Mouse (Mus musculus) heart, embryonic 14.5 days (tissue): Measurements from ENCODE around the gene Pla2r1. TPM values are rescaled to one million over a fixed set of nuclear protein-coding genes. Genes with fewer than 3 reads are reported as not detected.

Experiments
- ATAC-seq: fragments of 200-750 bp; cut with Nextera tagmentation; 2 replicates; pipeline ENCODE4 v1.8.0; 2017; ENCODE audit warnings: low read depth, moderate TSS enrichment; ENCODE audit not compliant: insufficient number of reproducible peaks, insufficient read depth, low FRiP score
- H3K27ac ChIP-seq, 2 experiments: fragments of 200-500 bp in 1 of 2; fragments of 300-500 bp in 1 of 2; sonication (generic) in 1 of 2; replicated peaks in 1 of 2; 2 replicates each; pipeline ENCODE4 v1.5.1; 2012 to 2014; ENCODE audit warnings: low read depth in 2 of 2, low read length in 2 of 2, control low read depth in 1 of 2, mild to moderate bottlenecking in 1 of 2, mixed read lengths in 1 of 2; ENCODE audit not compliant: control insufficient read depth in 1 of 2, insufficient read depth in 1 of 2
- H3K27me3 ChIP-seq: fragments of 300-500 bp; sonication (generic); 2 replicates; pipeline ENCODE4 v1.6.1; 2014; ENCODE audit warnings: mild to moderate bottlenecking, low read length, control low read depth; ENCODE audit not compliant: control insufficient read depth, insufficient read depth
- H3K36me3 ChIP-seq: fragments of 300-500 bp; sonication (generic); 2 replicates; pipeline ENCODE4 v1.6.1; 2014; ENCODE audit warnings: mild to moderate bottlenecking, control low read depth, low read length, mixed read lengths; ENCODE audit not compliant: control insufficient read depth, insufficient read depth
- H3K4me1 ChIP-seq, 2 experiments: fragments of 200-500 bp in 1 of 2; fragments of 300-500 bp in 1 of 2; sonication (generic) in 1 of 2; 2 replicates each; pipeline ENCODE4 v1.6.1; 2012 to 2014; ENCODE audit warnings: low read length in 2 of 2, control low read depth in 1 of 2, mixed read lengths in 1 of 2; ENCODE audit not compliant: control insufficient read depth in 2 of 2, insufficient read depth in 2 of 2
- H3K4me2 ChIP-seq: fragments of 300-500 bp; sonication (generic); 2 replicates; pipeline ENCODE4 v1.6.1; 2014; ENCODE audit warnings: mild to moderate bottlenecking, low read length
- H3K4me3 ChIP-seq, 2 experiments: fragments of 200-500 bp in 1 of 2; fragments of 300-500 bp in 1 of 2; sonication (generic) in 1 of 2; 2 replicates each; pipeline ENCODE4 v1.5.1; 2012 to 2014; ENCODE audit warnings: low read length in 2 of 2, mild to moderate bottlenecking in 2 of 2, control low read depth in 1 of 2, low read depth in 1 of 2, moderate library complexity in 1 of 2; ENCODE audit not compliant: control insufficient read depth in 1 of 2, insufficient read depth in 1 of 2
- H3K9ac ChIP-seq: fragments of 300-500 bp; sonication (generic); 2 replicates; pipeline ENCODE4 v1.6.1; 2014; ENCODE audit warnings: mild to moderate bottlenecking, low read length
- H3K9me3 ChIP-seq: fragments of 300-500 bp; sonication (generic); 2 replicates; pipeline ENCODE4 v1.6.1; 2016; ENCODE audit warnings: low read length, control low read depth; ENCODE audit not compliant: control insufficient read depth
- WGBS: fragments of 180-500 bp; shearing (Covaris S2); extraction: QIAGEN DNeasy Blood & Tissue Kit; methylation state at CpG from one replicate; pipeline ENCODE4 v1.1.7; 2014; 5-methylcytosine and 5-hydroxymethylcytosine counted together
- polyA plus RNA-seq: library from polyadenylated mRNA; unstranded; fragments of >200 nt; fragmentation: Nextera tagmentation; extraction: Ambion mirVana; gene quantifications from 2 replicates; pipeline ENCODE4 v1.2.1, GENCODE M21; 2014

Pla2r1 gene
- 2.1 and 3.6 TPM in 2 replicates for polyA plus RNA-seq

- Histone ChIP-seq H3K9me3 (no peaks in the 10 kb centered on the region), H3K27ac (0 out of 4 replicates have a peak within 1 kb of the TSS, but pooled peaks of 1 of the 2 experiments have one; percentile 24), H3K36me3 (no peaks in the 10 kb centered on the region), H3K4me2 (peak within 1 kb of the TSS; percentile 89), H3K27me3 (no peaks in the 10 kb centered on the region), H3K4me3 (peak within 1 kb of the TSS; percentile 49 to 54), H3K4me1 (peaks cover 10 to 14% of the 10 kb centered on the region in 2 experiments; a peak in 3 of 4 replicates), H3K9ac (peak within 1 kb of the TSS; percentile 68)
- 2% methylated on average over 33 of the region's 33 CpGs for WGBS
- peak; percentile 60; the same call in 1 of the 2 replicates for ATAC-seq
Observed at GRCm38 (mm10) chr2:60552902-60553682, at the start of gene Pla2r1. TSS of gene Pla2r1 (minus strand) at chr2:60553308.

GRCm38 (mm10) chr2:60601326-60601725 lies 48.2 kb upstream of the Pla2r1 start:
- Histone ChIP-seq H3K27ac (no peak overlapping the region), H3K36me3 (no peaks in the 10 kb centered on the region), H3K4me2 (no peak overlapping the region), H3K9me3 (no peaks in the 10 kb centered on the region), H3K9ac (no peak overlapping the region), H3K27me3 (no peaks in the 10 kb centered on the region), H3K4me1 (no peaks in the 10 kb centered on the region), H3K4me3 (no peak overlapping the region)
- WGBS, result 69% methylated on average over 2 of the region's 2 CpGs
- ATAC-seq, result no peak

- no peak for ATAC-seq
- no peaks in the 10 kb centered on the region for H3K9me3 ChIP-seq
- no peaks in the 10 kb centered on the region for H3K27me3 ChIP-seq
- no peak overlapping the region for H3K4me2 ChIP-seq
- H3K4me1 ChIP-seq, result no peaks in the 10 kb centered on the region
- 85% methylated on average over 2 of the region's 2 CpGs for WGBS
- no peak overlapping the region for H3K27ac ChIP-seq
- H3K9ac ChIP-seq, result no peak overlapping the region
- no peak overlapping the region for H3K4me3 ChIP-seq
- H3K36me3 ChIP-seq, result no peaks in the 10 kb centered on the region
Observed at GRCm38 (mm10) chr2:60600863-60601262, 47.8 kb upstream of the Pla2r1 start.

GRCm38 (mm10) chr2:60583416-60583815 lies 30.3 kb upstream of the Pla2r1 start:
- no peak overlapping the region for H3K4me2 ChIP-seq
- H3K4me3 ChIP-seq, result no peak overlapping the region
- no peaks in the 10 kb centered on the region for H3K27me3 ChIP-seq
- no peak overlapping the region for H3K9ac ChIP-seq
- ATAC-seq, result no peak
- H3K36me3 ChIP-seq, result no peaks in the 10 kb centered on the region
- WGBS, result 84% methylated on average over 4 of the region's 4 CpGs
- no peak overlapping the region for H3K27ac ChIP-seq
- H3K4me1 ChIP-seq, result 0 out of 4 replicates have a peak, but pooled peaks cover 0 to 2% of the 10 kb centered on the region in 2 experiments
- H3K9me3 ChIP-seq, result no peaks in the 10 kb centered on the region

- WGBS, result 59% methylated on average over 4 of the region's 4 CpGs
- H3K4me3 ChIP-seq, result no peak overlapping the region
- peaks cover 10 to 14% of the 10 kb centered on the region in 2 experiments; a peak in 3 of 4 replicates for H3K4me1 ChIP-seq
- no peak overlapping the region for H3K9ac ChIP-seq
- H3K9me3 ChIP-seq, result no peaks in the 10 kb centered on the region
- H3K27ac ChIP-seq, result no peak overlapping the region
- H3K4me2 ChIP-seq, result no peak overlapping the region
- ATAC-seq, result no peak
- no peaks in the 10 kb centered on the region for H3K27me3 ChIP-seq
- H3K36me3 ChIP-seq, result no peaks in the 10 kb centered on the region
Observed at GRCm38 (mm10) chr2:60554561-60554960, 1.5 kb upstream of the Pla2r1 start.

- 0 out of 2 replicates have a peak, but pooled peaks have one; percentile 10 for ATAC-seq
- Histone ChIP-seq H3K4me3 (peak overlapping the region; percentile 49 to 54), H3K9ac (peak overlapping the region; percentile 68), H3K27ac (0 out of 4 replicates have a peak overlapping the region, but pooled peaks of 1 of the 2 experiments have one; percentile 24), H3K4me1 (peaks cover 10 to 14% of the 10 kb centered on the region in 2 experiments; a peak in 3 of 4 replicates), H3K4me2 (peak overlapping the region; percentile 89), H3K9me3 (no peaks in the 10 kb centered on the region), H3K36me3 (no peaks in the 10 kb centered on the region), H3K27me3 (no peaks in the 10 kb centered on the region)
- WGBS, result 23% methylated on average over 21 of the region's 21 CpGs
Observed at GRCm38 (mm10) chr2:60552177-60552901, 769 bp downstream of the Pla2r1 start.

GRCm38 (mm10) chr2:60551673-60552072 lies 1.4 kb downstream of the Pla2r1 start:
- peaks cover 10 to 14% of the 10 kb centered on the region in 2 experiments; a peak in 3 of 4 replicates for H3K4me1 ChIP-seq
- WGBS, result 21% methylated on average over 2 of the region's 2 CpGs
- ATAC-seq, result no peak
- H3K4me3 ChIP-seq, result no peak overlapping the region
- no peak overlapping the region for H3K9ac ChIP-seq
- no peaks in the 10 kb centered on the region for H3K36me3 ChIP-seq
- H3K9me3 ChIP-seq, result no peaks in the 10 kb centered on the region
- peak overlapping the region; percentile 89 for H3K4me2 ChIP-seq
- H3K27ac ChIP-seq, result 0 out of 4 replicates have a peak overlapping the region, but pooled peaks of 1 of the 2 experiments have one; percentile 24
- no peaks in the 10 kb centered on the region for H3K27me3 ChIP-seq
